Mouse (Mus musculus) testis, adult 2 months (tissue): ENCODE measurements around the gene Hoxa7.

Source experiments
- CTCF ChIP-seq: fragments of 200-500 bp; IDR thresholded peaks from 2 replicates; pipeline ENCODE4 v1.5.1; 2012; ENCODE audit warnings: low read depth, mild to moderate bottlenecking, inconsistent platforms, low read length, moderate library complexity; ENCODE audit not compliant: control insufficient read depth, insufficient read depth, insufficient replicate concordance
- POLR2A ChIP-seq: fragments of 200-500 bp; IDR thresholded peaks from 2 replicates; pipeline ENCODE4 v1.6.1; 2012; ENCODE audit warnings: low read depth, mild to moderate bottlenecking, inconsistent platforms, low read length, moderate library complexity; ENCODE audit not compliant: control insufficient read depth

DNA sequence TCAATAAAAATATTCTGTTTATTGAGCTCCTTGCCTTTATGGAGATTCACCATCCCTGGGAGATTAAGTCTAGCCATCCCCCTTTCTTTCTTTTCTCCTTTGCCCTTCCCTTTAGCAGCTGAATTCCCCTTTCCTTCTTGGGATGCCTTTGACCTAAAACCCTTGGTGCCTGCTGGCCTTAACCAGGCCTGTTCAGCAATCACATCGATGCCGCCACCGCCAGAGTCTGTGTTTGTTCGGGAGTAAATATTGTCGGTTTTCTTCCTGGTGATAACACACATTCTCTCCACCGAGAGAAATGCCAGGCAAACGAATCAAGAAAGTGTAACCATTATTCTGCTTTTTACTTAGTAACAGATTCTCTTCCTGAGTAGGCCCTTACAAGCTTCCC is 16.5 kb upstream of the Hoxa7 start:
- no peak for TF ChIP-seq POLR2A
- no peak for TF ChIP-seq CTCF
